Mouse (Mus musculus) gonadal fat pad, adult 2 months (tissue): Measurements from ENCODE around the gene Yars. TPM values are rescaled to one million over a fixed set of nuclear protein-coding genes. Genes with fewer than 3 reads are reported as not detected.

ENCODE experiments used
- DNase-seq: peaks from one replicate; pipeline ENCODE4 v3.0.0-alpha.2; 2012; ENCODE audit warnings: low read depth
- polyA plus RNA-seq: library from polyadenylated mRNA; depleted of rRNA; stranded (reverse); fragments of >200 nt; gene quantifications from 2 replicates; pipeline ENCODE4 v1.2.3, GENCODE M21; 2012; rRNA removed

The Yars gene
- 23.4 and 25.4 TPM in 2 replicates for polyA plus RNA-seq

- DNase-seq, result peak; percentile 85
Measured at GRCm38 (mm10) chr4:129189542-129190519, at the start of gene Yars, which contains the start of gene S100pbp. TSS of gene Yars (plus strand) at chr4:129189760. TSS of gene S100pbp (minus strand) at chr4:129189727.

GRCm38 (mm10) chr4:129140808-129141207 is 48.8 kb upstream of the Yars start:
- DNase-seq, result no peak

- DNase-seq, result no peak
Measured at GRCm38 (mm10) chr4:129141560-129142438, 47.8 kb upstream of the Yars start.

- no peak for DNase-seq
Measured at GRCm38 (mm10) chr4:129142439-129143045, 47.0 kb upstream of the Yars start.

DNA sequence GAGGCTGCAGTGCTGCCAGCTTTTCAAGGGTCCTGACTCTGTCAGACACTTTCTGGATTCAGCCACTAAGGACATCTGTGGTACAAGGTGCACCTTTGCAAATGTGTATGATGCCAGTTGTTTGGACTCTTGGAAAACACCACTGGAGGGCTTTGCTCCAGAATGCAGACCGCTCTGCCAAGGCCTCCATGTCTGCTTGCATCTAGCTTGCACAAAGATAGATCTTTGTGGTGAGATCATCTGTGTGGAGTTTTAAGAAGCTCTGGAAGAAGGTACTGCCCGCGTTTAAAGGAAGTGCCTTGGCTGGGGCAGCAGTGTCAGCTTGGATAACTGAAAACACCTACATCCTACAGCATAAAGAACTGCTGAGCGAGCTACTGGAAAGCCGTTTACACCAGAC is 46.1 kb upstream of the Yars start:
- DNase-seq, result no peak

DNA sequence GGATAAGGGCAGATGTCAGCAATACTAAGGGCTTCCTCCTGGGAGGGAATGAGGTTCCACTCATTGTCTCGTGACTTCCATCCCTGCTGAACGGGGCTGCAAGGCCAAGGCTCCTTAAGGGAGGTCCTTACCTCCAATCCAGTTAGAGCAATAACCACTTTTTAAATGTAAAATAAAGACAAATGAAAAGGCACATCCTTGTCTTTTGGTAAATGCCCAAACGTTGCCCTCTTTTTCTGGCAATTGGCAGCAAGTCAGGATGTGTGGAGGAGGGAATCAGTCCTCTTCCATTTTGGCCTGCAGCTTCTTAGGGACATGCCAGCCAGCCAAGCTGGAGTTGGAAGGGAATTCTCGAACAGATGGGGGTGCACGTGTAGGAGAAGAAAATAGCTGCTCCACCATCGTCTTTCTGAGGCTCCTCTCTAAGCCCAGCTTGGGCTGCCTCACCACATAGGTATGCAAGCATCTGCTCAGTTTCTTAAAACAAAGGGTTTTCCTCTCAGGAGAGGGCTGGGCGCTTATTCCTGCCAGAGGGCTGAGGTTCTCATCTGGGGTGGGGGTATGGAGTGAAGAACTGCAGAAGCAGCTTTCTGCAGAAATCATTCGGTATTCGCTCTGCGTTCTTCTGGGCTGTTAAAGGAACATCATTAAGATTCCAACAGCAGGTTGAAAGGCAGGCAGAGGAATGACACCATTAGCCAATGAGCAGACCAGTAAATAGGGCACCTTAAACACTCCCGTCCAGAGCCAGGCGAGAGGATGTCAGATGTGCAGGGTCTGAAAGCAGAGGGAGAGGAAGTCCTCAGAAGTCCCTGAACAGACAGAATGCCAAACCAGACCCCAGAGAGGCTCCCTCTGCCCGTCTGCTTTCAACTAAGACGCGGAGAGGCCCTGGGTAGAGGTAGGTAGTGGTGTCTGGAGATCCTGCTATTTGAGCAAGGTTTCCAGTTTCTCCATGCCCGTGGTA is 44.9 kb upstream of the Yars start:
- no peak for DNase-seq

DNA sequence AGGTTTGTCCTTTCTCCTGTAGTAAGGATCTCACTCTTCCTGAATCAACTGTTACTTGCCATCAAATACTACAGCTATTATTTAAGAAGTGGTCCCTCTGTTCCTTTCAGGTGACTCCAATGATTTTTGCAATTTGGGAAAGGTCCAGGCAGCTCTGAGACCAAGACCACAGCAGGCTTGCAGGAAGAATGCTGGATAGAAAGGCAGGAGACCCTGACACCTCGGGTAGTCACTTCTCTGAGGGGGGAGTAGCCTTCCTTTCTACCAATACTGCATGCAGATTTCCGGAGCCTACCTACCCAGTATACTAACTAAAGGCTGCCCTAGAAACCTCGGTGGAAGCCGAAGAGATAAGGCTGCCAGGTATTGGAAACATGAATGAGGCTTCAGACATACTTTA is 44.1 kb upstream of the Yars start:
- no peak for DNase-seq

- DNase-seq, result no peak
Measured at GRCm38 (mm10) chr4:129145943-129146342, 43.6 kb upstream of the Yars start.

GRCm38 (mm10) chr4:129146392-129146791 is 43.2 kb upstream of the Yars start:
- no peak for DNase-seq

GRCm38 (mm10) chr4:129147552-129148103 is 41.9 kb upstream of the Yars start:
- no peak for DNase-seq

DNA sequence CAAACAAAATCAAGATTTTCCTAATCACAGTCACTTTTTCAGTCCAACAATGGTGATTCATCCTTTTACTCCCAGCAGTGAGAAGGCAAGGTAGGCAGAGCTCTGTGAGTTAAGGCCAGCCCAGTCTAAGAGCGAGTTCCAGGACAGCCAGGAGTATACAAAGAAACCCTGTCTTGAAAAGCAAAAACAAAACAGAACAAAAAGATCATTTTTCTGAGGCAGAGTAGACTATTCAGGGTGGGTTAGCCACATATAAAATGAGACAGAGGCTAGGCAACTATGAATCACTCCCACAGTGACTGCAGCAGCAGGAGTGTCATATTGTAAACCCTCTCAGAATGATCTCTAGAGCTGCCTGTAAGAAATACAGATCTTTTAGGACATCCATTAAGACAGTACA is 40.2 kb upstream of the Yars start:
- no peak for DNase-seq

- DNase-seq, result no peak
Measured at GRCm38 (mm10) chr4:129151276-129151811, 38.2 kb upstream of the Yars start.

DNA sequence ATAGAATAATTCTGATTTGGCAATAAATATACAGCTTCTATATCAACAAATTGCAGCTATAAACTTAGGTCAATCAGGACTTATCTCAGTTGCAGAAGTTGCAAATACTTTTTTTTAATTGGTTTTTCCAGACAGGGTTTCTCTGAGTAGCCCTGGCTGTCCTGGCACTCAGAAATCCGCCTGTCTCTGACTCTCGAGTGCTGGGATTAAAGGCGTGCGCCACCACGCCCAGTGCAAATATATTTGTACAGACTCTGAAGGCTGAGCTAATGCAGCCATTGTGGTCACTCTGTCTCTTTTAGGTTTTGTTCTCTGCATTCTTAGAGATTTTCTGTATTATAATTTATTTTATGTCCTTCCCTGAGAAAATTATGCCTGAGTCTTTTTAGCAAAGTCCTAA is 32.0 kb upstream of the Yars start:
- no peak for DNase-seq

DNA sequence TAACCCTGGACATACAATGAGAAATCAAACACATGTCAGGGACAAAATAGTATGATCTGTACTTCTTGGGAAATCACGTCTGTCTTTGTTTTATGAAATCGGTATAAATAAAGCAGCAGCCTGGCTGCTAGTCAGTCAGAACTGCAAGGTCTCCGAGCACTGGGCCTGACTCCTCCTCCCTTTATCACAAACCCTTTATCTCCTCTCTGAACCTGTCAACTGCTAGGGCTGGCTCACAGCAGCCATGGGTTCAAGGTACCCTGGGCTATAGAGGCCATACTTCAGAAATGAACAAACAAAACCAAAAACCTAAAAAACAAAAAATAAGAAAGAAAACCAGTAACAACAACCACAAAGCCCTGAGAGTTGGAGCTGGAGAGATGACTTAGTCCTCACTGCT is 31.0 kb upstream of the Yars start:
- no peak for DNase-seq

- DNase-seq, result no peak
Measured at GRCm38 (mm10) chr4:129161076-129161475, 28.5 kb upstream of the Yars start.

GRCm38 (mm10) chr4:129161581-129162255 is 27.8 kb upstream of the Yars start:
- no peak for DNase-seq

DNA sequence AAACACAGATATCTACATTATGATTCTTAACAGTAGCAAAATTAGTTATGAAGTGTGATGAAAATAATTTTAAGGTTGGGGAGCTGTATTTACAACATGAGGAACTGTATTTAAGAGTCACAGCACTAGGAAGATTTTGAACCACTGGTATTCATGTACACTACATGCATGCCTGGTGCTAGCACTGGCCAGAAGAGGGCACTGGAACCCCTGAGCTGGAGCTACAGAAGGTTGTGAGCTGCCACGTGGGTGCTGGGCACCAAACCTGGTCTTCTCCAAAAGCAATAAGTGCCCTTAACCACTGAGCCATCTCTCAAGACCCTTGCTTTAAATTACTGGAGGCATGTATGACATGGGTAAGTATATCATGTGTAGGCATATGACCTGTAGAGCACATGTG is 17.0 kb upstream of the Yars start:
- no peak for DNase-seq

- no peak for DNase-seq
Measured at GRCm38 (mm10) chr4:129179560-129179959, 10.0 kb upstream of the Yars start.

DNA sequence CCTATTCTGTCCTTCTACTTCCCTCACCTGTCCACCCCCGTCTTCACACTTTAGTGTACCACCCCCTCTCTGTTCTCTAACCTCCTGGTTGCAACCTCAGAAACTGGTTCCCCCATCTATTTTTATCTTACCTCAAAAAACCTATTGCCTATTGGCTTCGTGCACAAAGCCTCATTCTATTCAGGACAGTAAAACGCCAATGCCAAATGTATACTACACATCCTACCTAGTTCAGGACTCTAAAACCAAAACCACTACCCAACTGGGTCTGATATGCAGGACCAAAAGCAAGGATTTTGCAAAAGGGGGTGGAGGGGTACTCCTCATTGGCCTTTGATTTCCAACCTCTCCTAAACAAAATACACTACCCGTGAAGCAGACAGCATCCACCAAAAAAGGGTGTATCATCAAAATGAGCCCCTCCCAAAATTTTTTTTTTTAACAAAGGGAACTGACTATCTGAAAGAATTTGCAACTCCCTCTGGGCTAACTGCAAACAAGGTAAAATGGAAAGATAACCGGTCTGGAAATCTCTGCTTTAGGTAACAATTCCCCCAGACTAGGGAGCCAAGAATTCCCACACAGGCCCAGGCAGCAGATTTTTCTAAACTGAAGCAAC is 1.4 kb upstream of the Yars start:
- no peak for DNase-seq
